Mouse (Mus musculus) C3H10T1/2 (cell line): ENCODE results near the gene Myoc. TPM values are rescaled to one million over a fixed set of nuclear protein-coding genes. Genes with fewer than 3 reads are reported as not detected.

Source experiments
- polyA plus RNA-seq, 2 experiments: library from polyadenylated mRNA; unstranded; fragments of >200 nt; fragmentation: generic; extraction: Trizol; gene quantifications; one replicate each; pipeline ENCODE4 v1.2.1; 2012; ENCODE audit warnings: missing spikeins in 2 of 2

Myoc gene
- under 1 TPM; 0.01 to 0.08 TPM for polyA plus RNA-seq

GRCm38 (mm10) chr1:162639051-162639750, at the start of gene Myoc:
Myoc (plus strand) TSS chr1:162639155.

GRCm38 (mm10) chr1:162658119-162658518, 19.2 kb downstream of the Myoc start, which contains the start of gene Myocos:
Myocos (minus strand) TSS chr1:162658219.

Other genes starting within 250 kb of the Myoc start
- gene Dnm3, start 161.1 kb upstream of the Myoc start, polyA plus RNA-seq = 1 to 10 TPM; 1.8 to 3.6 TPM
- gene Mettl13, start 90.6 kb upstream of the Myoc start, polyA plus RNA-seq = 10 to 100 TPM in 1 of 2 experiments, 1 to 10 TPM in 1; 9.4 to 16.3 TPM
- 10 to 100 TPM in 1 of 2 experiments, 1 to 10 TPM in 1; 2.5 to 13.5 TPM for gene Vamp4, start 68.6 kb upstream of the Myoc start, polyA plus RNA-seq
- not detected for gene Myocos, start 19.1 kb downstream of the Myoc start, polyA plus RNA-seq
- gene Prrc2c, start 101.4 kb downstream of the Myoc start, polyA plus RNA-seq = 10 to 100 TPM in 1 of 2 experiments, 1 to 10 TPM in 1; 2.9 to 22.0 TPM
- gene Fmo4, start 174.8 kb downstream of the Myoc start, polyA plus RNA-seq = under 1 TPM in 1 of 2 experiments, not detected in 1; 0.13 TPM
- 1 to 10 TPM in 1 of 2 experiments, under 1 TPM in 1; 0.05 to 3.7 TPM for gene Fmo1, start 227.5 kb downstream of the Myoc start, polyA plus RNA-seq